Mouse (Mus musculus) forebrain, embryonic 14.5 days (tissue): ENCODE data around the gene Fancm. TPM values are rescaled to one million over a fixed set of nuclear protein-coding genes. Genes with fewer than 3 reads are reported as not detected.
A peak's percentile ranks its signal among the peaks of the same experiment; 100 is the strongest.

ENCODE experiments used
- ATAC-seq: fragments of 200-750 bp; cut with Nextera tagmentation; 2 replicates; pipeline ENCODE4 v1.8.0; 2017; ENCODE audit warnings: mild to moderate bottlenecking, moderate library complexity
- DNase-seq: peaks from one replicate; pipeline ENCODE4 v3.0.0-alpha.2; 2015; ENCODE audit warnings: low spot score
- H3K27ac ChIP-seq: fragments of 300-500 bp; sonication (generic); 2 replicates; pipeline ENCODE4 v1.5.1; 2014; ENCODE audit warnings: low read depth, mild to moderate bottlenecking, control low read depth, low read length, moderate library complexity
- H3K27me3 ChIP-seq: fragments of 300-500 bp; sonication (generic); replicated peaks from 2 replicates; pipeline ENCODE4 v1.6.1; 2014; ENCODE audit warnings: low read length, control low read depth, mixed read lengths; ENCODE audit not compliant: control insufficient read depth, insufficient read depth
- H3K36me3 ChIP-seq: fragments of 300-500 bp; sonication (generic); 2 replicates; pipeline ENCODE4 v1.6.1; 2014; ENCODE audit warnings: low read length, control low read depth; ENCODE audit not compliant: control insufficient read depth, insufficient read depth
- H3K4me1 ChIP-seq: fragments of 300-500 bp; sonication (generic); 2 replicates; pipeline ENCODE4 v1.6.1; 2014; ENCODE audit warnings: antibody characterized with exemption, low read length, control low read depth; ENCODE audit not compliant: control insufficient read depth, insufficient read depth
- H3K4me2 ChIP-seq: fragments of 300-500 bp; sonication (generic); 2 replicates; pipeline ENCODE4 v1.6.1; 2014; ENCODE audit warnings: mild to moderate bottlenecking, control low read depth, low read length
- H3K4me3 ChIP-seq: fragments of 300-500 bp; sonication (generic); 2 replicates; pipeline ENCODE4 v1.5.1; 2014; ENCODE audit warnings: low read depth, low read length, control low read depth
- H3K9ac ChIP-seq: fragments of 300-500 bp; sonication (generic); 2 replicates; pipeline ENCODE4 v1.6.1; 2014; ENCODE audit warnings: mild to moderate bottlenecking, low read length, control low read depth, moderate library complexity
- H3K9me3 ChIP-seq: fragments of 300-500 bp; sonication (generic); replicated peaks from 2 replicates; pipeline ENCODE4 v1.6.1; 2016; ENCODE audit warnings: low read length, control low read depth, mixed read lengths; ENCODE audit not compliant: control insufficient read depth
- WGBS: fragments of 180-500 bp; shearing (Covaris S2); extraction: QIAGEN DNeasy Blood & Tissue Kit; methylation state at CpG from one replicate; pipeline ENCODE4 v1.1.7; 2014; 5-methylcytosine and 5-hydroxymethylcytosine counted together
- polyA plus RNA-seq: library from polyadenylated mRNA; unstranded; fragments of >200 nt; fragmentation: Nextera tagmentation; extraction: Ambion mirVana; gene quantifications from 2 replicates; pipeline ENCODE4 v1.2.1, GENCODE M21; 2014

Fancm gene
- polyA plus RNA-seq, 1 experiment from 2014 or later = 6.6 TPM

- ATAC-seq (no peak), DNase-seq (no peak)
- H3K27me3 ChIP-seq = no peaks in the 10 kb centered on the region
- H3K9me3 ChIP-seq = no peaks in the 10 kb centered on the region
- H3K4me3 ChIP-seq = no peak overlapping the region
- no peak overlapping the region for H3K27ac ChIP-seq
- no peaks in the 10 kb centered on the region for H3K4me1 ChIP-seq
- peaks cover 65% of the 10 kb centered on the region for H3K36me3 ChIP-seq
- WGBS = 81% methylated on average over 2 of the region's 2 CpGs
- H3K4me2 ChIP-seq = no peak overlapping the region
- no peak overlapping the region for H3K9ac ChIP-seq
These were observed 10.2 kb upstream of the Fancm start for GRCm38 (mm10) chr12:65065241-65065640.

- 57% methylated on average over 3 of the region's 3 CpGs for WGBS
- H3K4me1 ChIP-seq = no peaks in the 10 kb centered on the region
- no peak for ATAC-seq
- H3K27me3 ChIP-seq = no peaks in the 10 kb centered on the region
- H3K36me3 ChIP-seq = peaks cover 56% of the 10 kb centered on the region
- no peaks in the 10 kb centered on the region for H3K9me3 ChIP-seq
- no peak overlapping the region for H3K4me3 ChIP-seq
- H3K4me2 ChIP-seq = no peak overlapping the region
- no peak overlapping the region for H3K9ac ChIP-seq
- no peak overlapping the region for H3K27ac ChIP-seq
- DNase-seq = peak; percentile 15
These were observed 9.2 kb upstream of the Fancm start for GRCm38 (mm10) chr12:65066234-65066633.

GRCm38 (mm10) chr12:65068409-65068808, 7.0 kb upstream of the Fancm start:
- ATAC-seq (no peak), DNase-seq (no peak)
- no peak overlapping the region for H3K9ac ChIP-seq
- H3K4me2 ChIP-seq = no peak overlapping the region
- no peaks in the 10 kb centered on the region; the same call in 1 of the 2 replicates for H3K4me1 ChIP-seq
- no peak overlapping the region for H3K27ac ChIP-seq
- H3K4me3 ChIP-seq = no peak overlapping the region
- H3K27me3 ChIP-seq = no peaks in the 10 kb centered on the region
- WGBS = 86% methylated on average over 4 of the region's 4 CpGs
- H3K9me3 ChIP-seq = no peaks in the 10 kb centered on the region
- H3K36me3 ChIP-seq = peaks cover 43% of the 10 kb centered on the region

GRCm38 (mm10) chr12:65072911-65073610, 2.3 kb upstream of the Fancm start:
- peaks cover 19% of the 10 kb centered on the region for H3K4me1 ChIP-seq
- peak; percentile 67 for DNase-seq

GRCm38 (mm10) chr12:65073611-65074178, 1.7 kb upstream of the Fancm start, which contains the start of gene Fkbp3:
TSS of gene Fkbp3 (minus strand) at chr12:65074007.
- Histone ChIP-seq H3K4me2 (peak within 1 kb of the TSS; percentile 79), H3K36me3 (peaks cover 5% of the 10 kb centered on the region; the same call in 1 of the 2 replicates), H3K27ac (peak within 1 kb of the TSS; percentile 91), H3K9me3 (no peaks in the 10 kb centered on the region), H3K9ac (peak within 1 kb of the TSS; percentile 92), H3K4me1 (peaks cover 19% of the 10 kb centered on the region), H3K4me3 (peak within 1 kb of the TSS; percentile 64), H3K27me3 (no peaks in the 10 kb centered on the region)
- ATAC-seq = peak; percentile 98
- under 1% methylated on average over 48 of the region's 49 CpGs for WGBS
- peak; percentile 99 for DNase-seq

More at GRCm38 (mm10) chr12:65072911-65073610, 2.3 kb upstream of the Fancm start:
- peak; percentile 68 for ATAC-seq
- H3K4me3 ChIP-seq = peak overlapping the region; percentile 64
- no peaks in the 10 kb centered on the region for H3K27me3 ChIP-seq
- H3K9me3 ChIP-seq = no peaks in the 10 kb centered on the region
- H3K4me2 ChIP-seq = peak overlapping the region; percentile 79
- peak overlapping the region; percentile 92 for H3K9ac ChIP-seq
- whole genome bisulfite sequencing = 3% methylated on average over 21 of the region's 21 CpGs
- peak overlapping the region; percentile 91 for H3K27ac ChIP-seq
- peaks cover 11% of the 10 kb centered on the region for H3K36me3 ChIP-seq

- peak overlapping the region; percentile 64 for H3K4me3 ChIP-seq
- 41% methylated on average over 7 of the region's 7 CpGs for WGBS
- peak overlapping the region; percentile 92 for H3K9ac ChIP-seq
- peak overlapping the region; percentile 79 for H3K4me2 ChIP-seq
- H3K27me3 ChIP-seq = no peaks in the 10 kb centered on the region
- DNase-seq (no peak), ATAC-seq (no peak)
- no peaks in the 10 kb centered on the region for H3K36me3 ChIP-seq
- peaks cover 19% of the 10 kb centered on the region for H3K4me1 ChIP-seq
- no peaks in the 10 kb centered on the region for H3K9me3 ChIP-seq
- 0 out of 2 replicates have a peak overlapping the region, but pooled peaks have one; percentile 91 for H3K27ac ChIP-seq
These were observed 752 bp upstream of the Fancm start for GRCm38 (mm10) chr12:65074651-65075050.

- Histone ChIP-seq H3K36me3 (0 out of 2 replicates have a peak, but pooled peaks cover 4% of the 10 kb centered on the region), H3K27ac (peak overlapping the region; percentile 80), H3K9ac (peak overlapping the region; percentile 76), H3K9me3 (no peaks in the 10 kb centered on the region), H3K27me3 (no peaks in the 10 kb centered on the region), H3K4me2 (peak overlapping the region; percentile 79), H3K4me3 (peak overlapping the region; percentile 64), H3K4me1 (peaks cover 19% of the 10 kb centered on the region)
- DNase-seq (no peak), ATAC-seq (peak; percentile 14)
- 0% methylated on average over 37 of the region's 41 CpGs for WGBS
These were observed 419 bp downstream of the Fancm start for GRCm38 (mm10) chr12:65075733-65076310.

- ATAC-seq = no peak
- 85% methylated on average over 9 of the region's 9 CpGs for WGBS
- no peaks in the 10 kb centered on the region for H3K9me3 ChIP-seq
- no peaks in the 10 kb centered on the region for H3K27me3 ChIP-seq
- H3K27ac ChIP-seq = no peak overlapping the region
- H3K4me2 ChIP-seq = peak overlapping the region; percentile 79
- H3K4me3 ChIP-seq = peak overlapping the region; percentile 64; the same call in 1 of the 2 replicates
- no peak for DNase-seq
- 0 out of 2 replicates have a peak, but pooled peaks cover 9% of the 10 kb centered on the region for H3K36me3 ChIP-seq
- peak overlapping the region; percentile 5; the same call in 1 of the 2 replicates for H3K9ac ChIP-seq
- H3K4me1 ChIP-seq = peaks cover 19% of the 10 kb centered on the region
These were observed 1.5 kb downstream of the Fancm start for GRCm38 (mm10) chr12:65076906-65077305.
